Mouse (Mus musculus) lung, adult 2 months (tissue): ENCODE data around the gene Tmprss3. TPM values are rescaled to one million over a fixed set of nuclear protein-coding genes. Genes with fewer than 3 reads are reported as not detected.

ENCODE experiments used
- DNase-seq: peaks from one replicate; pipeline ENCODE4 v3.0.0; 2022
- H3K4me1 ChIP-seq: fragments of 200-500 bp; 2 replicates; pipeline ENCODE4 v1.6.1; 2011; ENCODE audit warnings: low read length; ENCODE audit not compliant: control insufficient read depth, insufficient read depth
- H3K4me3 ChIP-seq: fragments of 200-500 bp; replicated peaks from 2 replicates; pipeline ENCODE3; 2011; ENCODE audit warnings: low read depth, mild to moderate bottlenecking, control low read depth, low read length; ENCODE audit errors: extremely low read depth
- CTCF ChIP-seq: fragments of 200-500 bp; IDR thresholded peaks from 2 replicates; pipeline ENCODE4 v1.5.1; 2011; ENCODE audit warnings: mild to moderate bottlenecking, low read length, control low read depth; ENCODE audit not compliant: insufficient read depth
- POLR2A ChIP-seq: fragments of 200-500 bp; IDR thresholded peaks from 2 replicates; pipeline ENCODE4 v1.6.1; 2011; ENCODE audit warnings: low read depth, mild to moderate bottlenecking, control low read depth, low read length, borderline replicate concordance; ENCODE audit errors: extremely low read depth
- WGBS: fragments of 180-500 bp; shearing (Covaris S2); methylation state at CpG from one replicate; pipeline ENCODE4 v1.1.7; 2018; 5-methylcytosine and 5-hydroxymethylcytosine counted together
- polyA plus RNA-seq: library from polyadenylated mRNA; depleted of rRNA; stranded (reverse); fragments of >200 nt; gene quantifications from 2 replicates; pipeline ENCODE4 v1.2.3, GENCODE M21; 2012

The Tmprss3 gene
- polyA plus RNA-seq, 1 experiment, result 0.11 TPM

DNA sequence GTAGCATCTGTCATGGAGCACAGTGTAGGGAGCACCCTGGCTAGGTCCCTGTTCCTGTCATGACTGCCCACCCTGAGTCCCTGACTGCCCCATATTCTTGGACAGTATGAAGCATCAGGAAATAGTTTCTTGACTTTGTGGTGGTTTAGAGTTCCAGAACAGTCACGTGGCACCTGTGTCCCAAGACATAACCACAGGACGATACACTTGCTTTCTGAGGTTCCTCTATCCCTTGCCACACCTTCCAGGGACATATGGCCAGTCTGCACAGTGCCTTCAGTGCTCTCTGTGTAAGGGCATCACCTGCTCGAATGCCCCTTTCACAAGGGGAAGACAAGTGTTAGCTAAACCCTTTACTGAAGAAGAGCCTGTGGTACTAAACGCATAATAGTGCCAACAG is 17.3 kb downstream of the Tmprss3 start:
- DNase-seq, result no peak
- no peak for TF ChIP-seq CTCF
- no peak for TF ChIP-seq POLR2A
- 78% methylated on average over 4 of the region's 4 CpGs for WGBS
- Histone ChIP-seq H3K4me1 (no peaks in the 10 kb centered on the region), H3K4me3 (no peak overlapping the region)

DNA sequence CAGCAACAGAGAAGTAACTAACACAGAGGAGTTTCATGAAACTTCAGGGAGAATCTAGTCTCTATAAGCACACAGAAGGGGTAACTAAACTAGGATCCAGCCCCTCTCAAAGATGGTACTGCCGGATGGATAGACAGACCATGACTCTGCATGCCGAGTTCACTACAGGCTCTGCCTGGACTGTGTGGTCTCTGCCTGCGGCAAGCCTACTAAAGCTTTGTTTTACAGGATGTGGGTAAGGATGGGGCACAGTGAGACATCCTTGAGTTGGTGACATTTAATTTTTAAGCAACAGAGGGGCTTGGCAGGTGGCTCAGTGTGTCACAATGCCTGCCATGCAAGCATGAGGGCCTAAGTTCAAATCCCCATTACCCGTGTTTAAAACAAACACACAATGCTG is 22.5 kb downstream of the Tmprss3 start:
- 76% methylated on average over 4 of the region's 4 CpGs for WGBS
- no peak for DNase-seq
- H3K4me3 ChIP-seq, result no peak overlapping the region
- no peaks in the 10 kb centered on the region for H3K4me1 ChIP-seq
- TF ChIP-seq CTCF (no peak), POLR2A (no peak)

GRCm38 (mm10) chr17:31169796-31170195 is 29.0 kb downstream of the Tmprss3 start:
- no peak for DNase-seq
- no peak for TF ChIP-seq POLR2A
- TF ChIP-seq CTCF, result no peak
- Histone ChIP-seq H3K4me3 (no peak overlapping the region), H3K4me1 (no peaks in the 10 kb centered on the region)
- WGBS, result 62% methylated on average over 5 of the region's 5 CpGs

GRCm38 (mm10) chr17:31165127-31165526 is 33.6 kb downstream of the Tmprss3 start, which contains the start of gene Tff1:
Tff1 (minus strand) TSS chr17:31165277.
- 77% methylated on average over 6 of the region's 6 CpGs for WGBS
- Histone ChIP-seq H3K4me1 (no peaks in the 10 kb centered on the region), H3K4me3 (no peak within 1 kb of the TSS)
- TF ChIP-seq CTCF, result no peak
- DNase-seq, result no peak

DNA sequence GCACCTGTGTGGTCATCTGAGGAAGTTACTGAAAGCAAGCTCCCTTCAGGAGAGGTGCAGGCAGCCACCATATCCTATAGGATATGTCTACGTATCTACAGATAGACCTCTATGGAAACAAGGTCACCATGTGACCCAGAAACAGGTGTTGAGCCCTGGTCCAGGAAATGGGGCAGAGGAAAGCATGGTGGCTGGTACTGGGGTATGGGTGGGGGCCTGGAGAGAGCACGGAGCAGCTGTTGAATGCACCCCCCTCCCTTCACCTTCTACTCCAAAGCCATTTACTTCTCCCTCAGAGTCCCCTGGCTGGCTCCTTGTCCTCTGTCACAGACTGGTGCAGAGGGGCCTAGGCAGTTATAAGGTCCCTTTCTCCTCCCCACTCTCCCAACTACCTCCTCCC is 35.0 kb downstream of the Tmprss3 start:
- no peaks in the 10 kb centered on the region for H3K4me1 ChIP-seq
- no peak overlapping the region for H3K4me3 ChIP-seq
- TF ChIP-seq POLR2A (no peak), CTCF (no peak)
- WGBS, result 70% methylated on average over 2 of the region's 2 CpGs
- DNase-seq, result no peak

DNA sequence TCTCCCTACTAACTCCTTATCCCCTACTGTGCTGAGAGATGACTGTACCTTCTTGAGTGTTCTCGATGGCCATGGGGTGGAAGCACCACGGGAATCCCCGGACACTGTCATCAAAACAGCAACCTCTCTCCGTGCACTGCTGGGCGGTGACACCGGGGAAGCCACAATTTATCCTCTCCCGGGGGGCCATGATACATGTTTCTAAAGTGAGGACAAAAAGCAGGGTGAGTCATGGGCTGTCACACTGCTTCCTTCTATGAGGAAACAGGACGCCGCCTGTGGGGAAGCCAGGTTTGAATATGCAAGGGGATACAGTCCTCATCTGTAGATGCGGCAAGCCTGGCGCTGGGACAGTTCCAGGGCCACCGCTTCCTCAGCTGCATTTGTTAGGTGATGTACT is 36.2 kb downstream of the Tmprss3 start:
- 54% methylated on average over 12 of the region's 12 CpGs for WGBS
- no peak for TF ChIP-seq CTCF
- no peak for TF ChIP-seq POLR2A
- H3K4me1 ChIP-seq, result no peaks in the 10 kb centered on the region
- H3K4me3 ChIP-seq, result no peak overlapping the region
- no peak for DNase-seq

- 83% methylated on average over 4 of the region's 4 CpGs for WGBS
- no peak for TF ChIP-seq CTCF
- no peak for TF ChIP-seq POLR2A
- DNase-seq, result no peak
- Histone ChIP-seq H3K4me1 (no peaks in the 10 kb centered on the region), H3K4me3 (no peak overlapping the region)
Observed at GRCm38 (mm10) chr17:31160291-31160690, 38.5 kb downstream of the Tmprss3 start.

DNA sequence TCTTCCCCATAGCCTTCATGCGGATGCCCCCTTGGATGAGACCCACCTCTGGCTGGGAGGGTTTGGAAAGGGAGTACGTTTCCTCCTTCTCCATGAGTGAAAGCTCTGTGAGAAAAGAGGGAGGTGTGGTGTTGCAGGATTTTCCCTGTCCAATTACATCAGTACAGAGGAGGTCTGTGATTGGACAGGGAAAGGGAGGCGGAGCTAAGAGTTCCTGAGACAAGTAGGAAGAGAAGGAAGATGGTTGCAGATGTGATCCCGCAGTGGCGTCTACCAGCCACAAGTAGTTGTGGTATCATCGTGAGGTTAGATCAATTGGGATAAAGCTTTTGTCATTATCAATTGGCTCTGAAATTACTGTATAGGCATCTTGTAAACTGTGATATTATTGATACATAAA is 40.9 kb downstream of the Tmprss3 start:
- no peaks in the 10 kb centered on the region for H3K4me1 ChIP-seq
- DNase-seq, result no peak
- TF ChIP-seq POLR2A (no peak), CTCF (no peak)
- no peak overlapping the region for H3K4me3 ChIP-seq
- 80% methylated on average over 6 of the region's 6 CpGs for WGBS

GRCm38 (mm10) chr17:31153785-31154184 is 45.0 kb downstream of the Tmprss3 start:
- WGBS, result 28% methylated on average over 8 of the region's 8 CpGs
- no peak for TF ChIP-seq POLR2A
- TF ChIP-seq CTCF, result no peak
- H3K4me3 ChIP-seq, result no peak overlapping the region
- no peak for DNase-seq
- H3K4me1 ChIP-seq, result no peaks in the 10 kb centered on the region

DNA sequence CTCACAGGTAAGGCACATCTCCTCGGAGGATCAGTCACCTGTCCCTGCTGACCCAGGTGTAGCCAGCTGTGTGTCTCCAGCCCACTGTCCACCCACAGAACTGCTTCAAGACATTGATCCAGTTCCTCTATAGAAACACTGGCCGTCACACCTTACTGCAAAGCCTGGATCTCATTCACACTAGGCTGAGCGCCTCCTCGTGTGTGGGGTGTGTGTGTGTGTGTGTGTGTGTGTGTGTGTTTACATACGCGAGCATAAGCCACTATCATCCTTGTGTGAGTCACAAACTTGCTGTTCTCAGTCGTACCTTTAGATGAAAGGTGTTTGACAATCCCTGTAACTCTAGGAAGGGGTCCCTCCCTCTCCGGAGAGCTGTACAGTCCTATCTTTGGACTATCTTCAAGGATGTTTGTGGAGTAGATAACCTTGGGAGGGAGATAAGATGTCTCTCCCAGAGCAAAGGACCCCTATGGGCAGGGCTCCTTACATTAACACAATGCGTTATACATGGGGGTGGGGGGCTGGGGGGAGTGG is 45.7 kb downstream of the Tmprss3 start:
- DNase-seq, result no peak
- WGBS, result 60% methylated on average over 9 of the region's 9 CpGs
- Histone ChIP-seq H3K4me1 (no peaks in the 10 kb centered on the region), H3K4me3 (no peak overlapping the region)
- TF ChIP-seq CTCF (no peak), POLR2A (no peak)
